Mouse (Mus musculus) MEL (cell line): ENCODE results near the gene Stxbp1.

Experiments
- CHD1 ChIP-seq: IDR thresholded peaks from 2 replicates; pipeline ENCODE4 v1.6.1; 2012; ENCODE audit warnings: low read depth, mild to moderate bottlenecking, inconsistent platforms, low read length, improper control_type of control experiment
- CTCF ChIP-seq, 3 experiments: IDR thresholded peaks in 2 of 3; conservative IDR thresholded peaks in 1 of 3; 2 replicates each; pipeline ENCODE4 v1.5.1; 2011 to 2012; ENCODE audit warnings: low read length in 3 of 3, low read depth in 2 of 3, mild to moderate bottlenecking in 2 of 3, improper control_type of control experiment in 1 of 3, inconsistent platforms in 1 of 3, mixed read lengths in 1 of 3, moderate library complexity in 1 of 3; ENCODE audit not compliant: control insufficient read depth in 1 of 3, insufficient read depth in 1 of 3, poor library complexity in 1 of 3, severe bottlenecking in 1 of 3
- ELF1 ChIP-seq: IDR thresholded peaks from 2 replicates; pipeline ENCODE4 v1.6.1; 2014; ENCODE audit warnings: low read depth, mild to moderate bottlenecking, inconsistent platforms, low read length, improper control_type of control experiment, moderate library complexity
- EP300 ChIP-seq, 2 experiments: IDR thresholded peaks; 2 replicates each; pipeline ENCODE4 v1.6.1; 2011; ENCODE audit warnings: improper control_type of control experiment in 2 of 2, low read length in 2 of 2, low read depth in 1 of 2, mild to moderate bottlenecking in 1 of 2
- HCFC1 ChIP-seq: IDR thresholded peaks from 2 replicates; pipeline ENCODE4 v1.6.1; 2012; ENCODE audit warnings: low read depth, mild to moderate bottlenecking, inconsistent platforms, low read length, improper control_type of control experiment, moderate library complexity
- MEF2A ChIP-seq: IDR thresholded peaks from 2 replicates; pipeline ENCODE4 v1.6.1; 2014; ENCODE audit warnings: low read depth, mild to moderate bottlenecking, inconsistent platforms, low read length, improper control_type of control experiment; ENCODE audit not compliant: poor library complexity, insufficient replicate concordance, severe bottlenecking; ENCODE audit errors: extremely low read depth
- MXI1 ChIP-seq: IDR thresholded peaks from 2 replicates; pipeline ENCODE4 v1.6.1; 2011; ENCODE audit warnings: mild to moderate bottlenecking, low read depth, low read length, improper control_type of control experiment
- MYC ChIP-seq: IDR thresholded peaks from 2 replicates; pipeline ENCODE4 v1.6.1; 2011; ENCODE audit warnings: low read depth, mild to moderate bottlenecking, low read length, improper control_type of control experiment, moderate library complexity
- POLR2A ChIP-seq, 2 experiments: IDR thresholded peaks; 2 replicates each; pipeline ENCODE4 v1.6.1; 2011 to 2012; ENCODE audit warnings: low read length in 2 of 2, mild to moderate bottlenecking in 2 of 2, control low read depth in 1 of 2, improper control_type of control experiment in 1 of 2, low read depth in 1 of 2, moderate library complexity in 1 of 2; ENCODE audit not compliant: control insufficient read depth in 1 of 2, insufficient read depth in 1 of 2, poor library complexity in 1 of 2
- POLR2AphosphoS5 ChIP-seq: IDR thresholded peaks from 2 replicates; pipeline ENCODE4 v1.6.1; 2012; ENCODE audit warnings: low read depth, borderline replicate concordance, mild to moderate bottlenecking, inconsistent platforms, low read length, moderate library complexity, mixed read lengths
- USF2 ChIP-seq, 2 experiments: IDR thresholded peaks; 2 replicates each; pipeline ENCODE4 v1.6.1; 2011 to 2012; ENCODE audit warnings: improper control_type of control experiment in 2 of 2, low read length in 2 of 2, borderline replicate concordance in 1 of 2, inconsistent platforms in 1 of 2, low read depth in 1 of 2, mild to moderate bottlenecking in 1 of 2; ENCODE audit not compliant: insufficient read depth in 1 of 2
- ZKSCAN1 ChIP-seq: IDR thresholded peaks from 2 replicates; pipeline ENCODE4 v1.6.1; 2012; ENCODE audit warnings: low read depth, mild to moderate bottlenecking, inconsistent platforms, low read length, improper control_type of control experiment, moderate library complexity

DNA sequence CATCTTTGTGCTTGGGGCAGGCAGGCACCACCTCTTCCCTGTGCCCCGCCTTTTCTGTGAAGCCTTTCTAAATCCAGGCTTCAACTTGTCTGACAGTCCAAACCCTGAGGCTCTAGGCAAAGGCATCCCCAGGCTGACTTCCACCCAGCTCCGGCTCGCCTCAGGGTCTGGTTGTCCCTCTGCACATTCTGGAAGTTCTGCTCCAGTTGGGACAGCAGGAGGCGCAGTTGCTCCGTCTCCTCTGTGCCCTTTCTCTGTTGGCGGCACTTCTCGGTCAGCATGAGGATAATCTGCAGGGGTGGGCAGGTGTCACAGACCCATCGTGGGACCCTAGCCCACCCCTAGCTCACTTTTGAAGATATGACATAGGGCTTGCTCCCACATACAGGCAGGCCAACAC, 67.9 kb downstream of the Stxbp1 start:
- TF ChIP-seq CTCF (IDR thresholded peaks at IDR 0.05 in 2 of 3, conservative IDR thresholded peaks at IDR 0.05 in 1 of 3; ENCODE audit: control insufficient read depth in 1 of 3, insufficient read depth in 1 of 3, low read depth in 2 of 3, low read length in 3 of 3, poor library complexity in 1 of 3, severe bottlenecking in 1 of 3) = peak; percentile 13 to 59 (median 59); a peak in 5 of 6 replicates
- no peak for TF ChIP-seq MEF2A
- no peak for TF ChIP-seq POLR2A (IDR thresholded peaks at IDR 0.05; ENCODE audit: control insufficient read depth in 1 of 2, insufficient read depth in 1 of 2, low read depth in 1 of 2, low read length in 2 of 2, poor library complexity in 1 of 2)
- no peak for TF ChIP-seq MYC
- no peak for TF ChIP-seq ELF1
- no peak for TF ChIP-seq HCFC1
- no peak for TF ChIP-seq ZKSCAN1
- no peak for TF ChIP-seq MXI1
- TF ChIP-seq CHD1 = no peak
- TF ChIP-seq USF2 (IDR thresholded peaks at IDR 0.05; ENCODE audit: borderline replicate concordance in 1 of 2, insufficient read depth in 1 of 2, low read depth in 1 of 2, low read length in 2 of 2) = no peak
- no peak for TF ChIP-seq EP300 (IDR thresholded peaks at IDR 0.05; ENCODE audit: low read depth in 1 of 2, low read length in 2 of 2)
- TF ChIP-seq POLR2AphosphoS5 = no peak
